Mouse (Mus musculus): ENCODE results near the gene Depp1.

- no peak for TF ChIP-seq CTCF (IDR thresholded peaks at IDR 0.05; ENCODE audit: low read depth, low read length)
- TF ChIP-seq POLR2A (IDR thresholded peaks at IDR 0.05; ENCODE audit: borderline replicate concordance, low read depth, low read length), result no peak
Measured at GRCm38 (mm10) chr6:116670144-116670543, 19.7 kb downstream of the Depp1 start.
